31 mouse cellular contexts compared by ENCODE assay signal in the genomic region with DNA sequence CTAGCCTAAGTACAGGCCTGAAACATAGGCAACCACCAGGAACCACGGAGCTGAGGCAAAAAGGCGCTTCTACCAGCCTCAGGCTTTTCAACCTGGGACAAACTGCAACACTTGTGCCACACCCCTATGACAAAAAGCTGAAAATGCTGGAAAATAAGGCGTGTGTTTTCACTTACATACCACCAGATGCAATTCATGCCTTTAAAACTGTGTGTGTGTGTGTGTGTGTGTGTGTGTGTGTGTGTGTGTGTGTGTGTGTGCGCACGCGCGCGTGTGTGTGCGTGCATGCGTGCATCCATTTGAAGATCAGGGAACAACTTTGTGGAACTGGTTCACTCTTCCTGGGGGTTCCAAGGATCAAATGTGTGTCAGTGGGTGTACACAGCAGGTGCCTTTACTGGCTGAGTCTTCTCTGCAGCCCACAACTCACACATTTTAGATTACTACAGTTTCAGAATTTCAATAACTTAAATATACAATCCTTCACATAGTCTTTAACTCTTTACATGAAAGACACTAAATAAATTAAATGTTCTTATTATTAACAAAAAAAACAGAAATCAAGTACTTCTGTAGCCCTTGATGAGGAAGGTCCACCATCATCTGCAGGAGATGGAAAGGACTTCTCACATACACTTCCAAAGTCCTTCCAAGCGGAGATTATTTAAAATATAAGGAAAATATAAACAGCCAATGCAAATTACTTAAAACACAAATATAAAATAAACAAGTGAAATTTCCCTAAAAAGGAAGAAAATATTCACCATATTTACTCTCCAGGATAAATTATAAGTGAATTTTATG.
"Had no signal": no experiment of that assay in that cellular context is flagged by ENCODE, and none has a peak within 500 bp of the region (broad histone marks: within the 10 kb centered on the region; RNA-seq: fewer than 3 reads in every experiment).

No protein-coding gene starts in this region.

- H3K9ac ChIP-seq: limb, embryonic 12.5 days; limb, embryonic 13.5 days; limb, embryonic 15.5 days; liver, embryonic 12.5 days; liver, embryonic 13.5 days; liver, embryonic 14.5 days; liver, embryonic 15.5 days; liver, postnatal 0 days; lung, embryonic 14.5 days; lung, embryonic 15.5 days; midbrain, embryonic 12.5 days; midbrain, embryonic 13.5 days; midbrain, embryonic 15.5 days; neural tube, embryonic 12.5 days had no signal

- DNase-seq: left cerebral cortex, postnatal 4 days; liver; liver, embryonic 13.5 days; liver, postnatal 0 days; lung, adult 18-20 months; lung, adult 2 months; lung, embryonic 14.5 days; lung, postnatal 10 days; lung, postnatal 14 days; lung, postnatal 36 days; midbrain, embryonic 14.5 days had no signal

- H3K4me2 ChIP-seq: limb, embryonic 12.5 days; limb, embryonic 13.5 days; limb, embryonic 15.5 days; liver, embryonic 11.5 days; liver, embryonic 12.5 days; liver, embryonic 13.5 days; liver, embryonic 15.5 days; lung, embryonic 14.5 days; lung, embryonic 15.5 days; midbrain, embryonic 11.5 days; midbrain, embryonic 12.5 days; midbrain, embryonic 13.5 days; midbrain, embryonic 15.5 days; neural tube, embryonic 12.5 days had no signal

- H3K9me3 ChIP-seq: limb, embryonic 10.5 days; limb, embryonic 12.5 days; limb, embryonic 13.5 days; limb, embryonic 15.5 days; liver, embryonic 12.5 days; liver, embryonic 13.5 days; liver, embryonic 15.5 days; lung, embryonic 15.5 days; megakaryocyte, embryonic 14.5 days; midbrain, embryonic 10.5 days; midbrain, embryonic 12.5 days; midbrain, embryonic 13.5 days; midbrain, embryonic 15.5 days; neural tube, embryonic 12.5 days had no signal

- H3K27me3 ChIP-seq: limb, embryonic 12.5 days; limb, embryonic 13.5 days; limb, embryonic 15.5 days; liver, embryonic 12.5 days; liver, embryonic 13.5 days; liver, embryonic 15.5 days; lung, embryonic 15.5 days; megakaryocyte, embryonic 14.5 days; midbrain, embryonic 12.5 days; midbrain, embryonic 13.5 days; midbrain, embryonic 15.5 days; neural tube, embryonic 12.5 days had no signal

- H3K4me3 ChIP-seq: limb, embryonic 10.5 days; limb, embryonic 12.5 days; limb, embryonic 13.5 days; limb, embryonic 15.5 days; liver, embryonic 12.5 days; liver, embryonic 13.5 days; liver, embryonic 15.5 days; lung, embryonic 15.5 days; megakaryocyte, embryonic 14.5 days; midbrain, embryonic 10.5 days; midbrain, embryonic 12.5 days; midbrain, embryonic 13.5 days; midbrain, embryonic 15.5 days; myocyte; neural tube, embryonic 12.5 days had no signal

- H3K4me1 ChIP-seq: limb, embryonic 10.5 days; limb, embryonic 12.5 days; limb, embryonic 13.5 days; limb, embryonic 15.5 days; liver, embryonic 12.5 days; liver, embryonic 13.5 days; liver, embryonic 15.5 days; lung, embryonic 15.5 days; midbrain, embryonic 10.5 days; midbrain, embryonic 12.5 days; midbrain, embryonic 13.5 days; midbrain, embryonic 15.5 days; neural tube, embryonic 12.5 days had no signal

- H3K27ac ChIP-seq: limb, embryonic 10.5 days; limb, embryonic 12.5 days; limb, embryonic 13.5 days; limb, embryonic 15.5 days; liver, embryonic 12.5 days; liver, embryonic 13.5 days; liver, embryonic 14.5 days; liver, embryonic 15.5 days; lung, embryonic 15.5 days; macrophage; midbrain, embryonic 10.5 days; midbrain, embryonic 12.5 days; midbrain, embryonic 13.5 days; midbrain, embryonic 15.5 days; neural tube, embryonic 12.5 days had no signal

- ATAC-seq: liver, embryonic 12.5 days; liver, postnatal 0 days; lung, postnatal 0 days; midbrain, embryonic 15.5 days; midbrain, embryonic 16.5 days had no signal
